Mouse (Mus musculus) limb, embryonic 13.5 days (tissue): ENCODE measurements at regions not wholly inside any gene's neighbourhood (a gene's known extent, or its start where the extent isn't known, plus 50 kb on each side); places are given as distances from the start of the nearest gene placed in this dataset.

Source experiments
- ATAC-seq: fragments of 200-750 bp; cut with Nextera tagmentation; 2 replicates; pipeline ENCODE4 v1.8.0; 2017; ENCODE audit warnings: low read depth, moderate number of reproducible peaks, moderate TSS enrichment; ENCODE audit not compliant: low FRiP score
- H3K27ac ChIP-seq: fragments of 300-500 bp; sonication (generic); 2 replicates; pipeline ENCODE4 v1.5.1; 2015; ENCODE audit warnings: inconsistent platforms, mild to moderate bottlenecking, moderate library complexity
- H3K27me3 ChIP-seq: fragments of 300-500 bp; sonication (generic); 2 replicates; pipeline ENCODE4 v1.6.1; 2015; ENCODE audit warnings: mild to moderate bottlenecking, inconsistent platforms
- H3K36me3 ChIP-seq: fragments of 300-500 bp; sonication (generic); 2 replicates; pipeline ENCODE4 v1.6.1; 2015; ENCODE audit warnings: inconsistent platforms, mild to moderate bottlenecking, moderate library complexity
- H3K4me1 ChIP-seq: fragments of 300-500 bp; sonication (generic); 2 replicates; pipeline ENCODE4 v1.6.1; 2015; ENCODE audit warnings: inconsistent platforms
- H3K4me2 ChIP-seq: fragments of 300-500 bp; sonication (generic); replicated peaks from 2 replicates; pipeline ENCODE4 v1.6.1; 2015; ENCODE audit warnings: inconsistent platforms, mild to moderate bottlenecking, moderate library complexity
- H3K4me3 ChIP-seq: fragments of 300-500 bp; sonication (generic); 2 replicates; pipeline ENCODE4 v1.5.1; 2015; ENCODE audit warnings: moderate library complexity, mild to moderate bottlenecking, inconsistent platforms
- H3K9ac ChIP-seq: fragments of 300-500 bp; sonication (generic); 2 replicates; pipeline ENCODE4 v1.6.1; 2015; ENCODE audit warnings: mild to moderate bottlenecking, inconsistent platforms
- H3K9me3 ChIP-seq: fragments of 300-500 bp; sonication (generic); 2 replicates; pipeline ENCODE4 v1.6.1; 2016; ENCODE audit warnings: inconsistent platforms
- WGBS: fragments of 180-500 bp; shearing (Covaris S2); methylation state at CpG from one replicate; pipeline ENCODE4 v1.1.7; 2015; 5-methylcytosine and 5-hydroxymethylcytosine counted together

- WGBS, result 67% methylated on average over 10 of the region's 10 CpGs
Observed at GRCm38 (mm10) chr8:35915878-35916518, 150.4 kb downstream of the Gm19410 start.

GRCm38 (mm10) chr8:35917573-35917972 lies 152.0 kb downstream of the Gm19410 start:
- no peak for ATAC-seq
- Histone ChIP-seq H3K4me1 (peaks cover 4% of the 10 kb centered on the region; the same call in 1 of the 2 replicates), H3K9me3 (no peaks in the 10 kb centered on the region), H3K4me2 (no peak overlapping the region), H3K4me3 (no peak overlapping the region), H3K9ac (no peak overlapping the region), H3K27me3 (no peaks in the 10 kb centered on the region), H3K27ac (no peak overlapping the region), H3K36me3 (no peaks in the 10 kb centered on the region)
- 51% methylated on average over 3 of the region's 3 CpGs for WGBS

More at GRCm38 (mm10) chr8:35915878-35916518, 150.4 kb downstream of the Gm19410 start:
- no peak overlapping the region for H3K27ac ChIP-seq
- no peak overlapping the region for H3K9ac ChIP-seq
- H3K36me3 ChIP-seq, result no peaks in the 10 kb centered on the region
- H3K4me2 ChIP-seq, result no peak overlapping the region
- peaks cover 4% of the 10 kb centered on the region; the same call in 1 of the 2 replicates for H3K4me1 ChIP-seq
- H3K9me3 ChIP-seq, result no peaks in the 10 kb centered on the region
- no peak for ATAC-seq
- no peaks in the 10 kb centered on the region for H3K27me3 ChIP-seq
- H3K4me3 ChIP-seq, result no peak overlapping the region

- Histone ChIP-seq H3K27me3 (no peaks in the 10 kb centered on the region), H3K27ac (no peak overlapping the region), H3K9ac (no peak overlapping the region), H3K9me3 (no peaks in the 10 kb centered on the region), H3K4me2 (no peak overlapping the region), H3K36me3 (no peaks in the 10 kb centered on the region), H3K4me3 (no peak overlapping the region), H3K4me1 (peaks cover 4% of the 10 kb centered on the region; the same call in 1 of the 2 replicates)
- no peak for ATAC-seq
- 69% methylated on average over 6 of the region's 6 CpGs for WGBS
Observed at GRCm38 (mm10) chr8:35919451-35919850, 153.9 kb downstream of the Gm19410 start.

- Histone ChIP-seq H3K27ac (no peak overlapping the region), H3K4me3 (no peak overlapping the region), H3K4me2 (no peak overlapping the region), H3K9me3 (no peaks in the 10 kb centered on the region), H3K36me3 (no peaks in the 10 kb centered on the region), H3K4me1 (peaks cover 4% of the 10 kb centered on the region; the same call in 1 of the 2 replicates), H3K9ac (no peak overlapping the region), H3K27me3 (no peaks in the 10 kb centered on the region)
- 53% methylated on average over 8 of the region's 8 CpGs for WGBS
- ATAC-seq, result no peak
Observed at GRCm38 (mm10) chr8:35919859-35920675, 154.5 kb downstream of the Gm19410 start.

GRCm38 (mm10) chr8:35924026-35924425 lies 158.4 kb downstream of the Gm19410 start:
- Histone ChIP-seq H3K27ac (no peak overlapping the region), H3K27me3 (no peaks in the 10 kb centered on the region), H3K4me1 (no peaks in the 10 kb centered on the region), H3K4me3 (no peak overlapping the region), H3K9me3 (no peaks in the 10 kb centered on the region), H3K9ac (no peak overlapping the region), H3K36me3 (no peaks in the 10 kb centered on the region), H3K4me2 (no peak overlapping the region)
- 84% methylated on average over 1 of the region's 1 CpGs for WGBS
- no peak for ATAC-seq

DNA sequence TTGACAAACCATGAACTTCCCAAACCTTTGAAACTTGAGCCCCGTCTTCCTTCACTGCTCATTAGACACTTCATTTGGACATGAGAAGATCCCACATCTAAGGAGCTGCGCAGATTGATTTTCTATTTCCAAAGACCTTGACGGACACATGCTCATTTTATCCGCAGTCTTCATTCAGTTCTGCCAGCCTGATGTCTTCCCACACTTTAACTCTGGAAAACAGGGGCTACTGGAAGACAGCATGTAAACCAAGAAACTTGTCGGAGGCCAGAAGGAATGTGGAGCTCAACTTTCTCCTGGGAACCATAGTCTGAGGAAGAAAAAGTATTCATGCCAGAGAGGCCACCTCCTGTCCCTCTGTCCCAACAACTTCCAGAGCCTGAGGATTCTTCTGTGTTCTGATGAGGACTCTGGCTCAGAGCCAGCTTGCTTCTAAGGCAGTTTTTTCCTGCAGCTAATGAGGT lies 161.8 kb downstream of the Gm19410 start:
- Histone ChIP-seq H3K4me3 (no peak overlapping the region), H3K27ac (no peak overlapping the region), H3K4me2 (no peak overlapping the region), H3K27me3 (no peaks in the 10 kb centered on the region), H3K9ac (no peak overlapping the region), H3K9me3 (no peaks in the 10 kb centered on the region), H3K4me1 (no peaks in the 10 kb centered on the region), H3K36me3 (no peaks in the 10 kb centered on the region)
- WGBS, result 67% methylated on average over 5 of the region's 5 CpGs
- ATAC-seq, result no peak

GRCm38 (mm10) chr8:35930291-35930690 lies 164.7 kb downstream of the Gm19410 start:
- 24% methylated on average over 4 of the region's 4 CpGs for WGBS
- no peak overlapping the region for H3K27ac ChIP-seq
- ATAC-seq, result no peak
- H3K4me1 ChIP-seq, result no peaks in the 10 kb centered on the region
- H3K9me3 ChIP-seq, result no peaks in the 10 kb centered on the region
- H3K4me3 ChIP-seq, result no peak overlapping the region
- no peak overlapping the region for H3K9ac ChIP-seq
- no peaks in the 10 kb centered on the region for H3K36me3 ChIP-seq
- no peaks in the 10 kb centered on the region for H3K27me3 ChIP-seq
- no peak overlapping the region for H3K4me2 ChIP-seq

GRCm38 (mm10) chr8:35933186-35934114 lies 167.9 kb downstream of the Gm19410 start:
- no peak overlapping the region for H3K9ac ChIP-seq
- WGBS, result 61% methylated on average over 13 of the region's 13 CpGs
- H3K27me3 ChIP-seq, result no peaks in the 10 kb centered on the region
- H3K4me1 ChIP-seq, result no peaks in the 10 kb centered on the region
- ATAC-seq, result no peak
- no peak overlapping the region for H3K4me3 ChIP-seq
- H3K36me3 ChIP-seq, result no peaks in the 10 kb centered on the region
- no peak overlapping the region for H3K27ac ChIP-seq
- no peak overlapping the region for H3K4me2 ChIP-seq
- H3K9me3 ChIP-seq, result no peaks in the 10 kb centered on the region

- no peak overlapping the region for H3K4me2 ChIP-seq
- 92% methylated on average over 7 of the region's 7 CpGs for WGBS
- H3K9me3 ChIP-seq, result no peaks in the 10 kb centered on the region
- H3K9ac ChIP-seq, result no peak overlapping the region
- H3K36me3 ChIP-seq, result no peaks in the 10 kb centered on the region
- H3K27me3 ChIP-seq, result no peaks in the 10 kb centered on the region
- no peak for ATAC-seq
- no peak overlapping the region for H3K27ac ChIP-seq
- H3K4me3 ChIP-seq, result no peak overlapping the region
- H3K4me1 ChIP-seq, result no peaks in the 10 kb centered on the region
Observed at GRCm38 (mm10) chr8:35934115-35934607, 168.6 kb downstream of the Gm19410 start.

GRCm38 (mm10) chr8:35935034-35935433 lies 169.4 kb downstream of the Gm19410 start:
- Histone ChIP-seq H3K4me2 (no peak overlapping the region), H3K27me3 (no peaks in the 10 kb centered on the region), H3K4me3 (no peak overlapping the region), H3K9me3 (no peaks in the 10 kb centered on the region), H3K27ac (no peak overlapping the region), H3K4me1 (no peaks in the 10 kb centered on the region), H3K9ac (no peak overlapping the region), H3K36me3 (no peaks in the 10 kb centered on the region)
- WGBS, result 95% methylated on average over 1 of the region's 1 CpGs
- ATAC-seq, result no peak

DNA sequence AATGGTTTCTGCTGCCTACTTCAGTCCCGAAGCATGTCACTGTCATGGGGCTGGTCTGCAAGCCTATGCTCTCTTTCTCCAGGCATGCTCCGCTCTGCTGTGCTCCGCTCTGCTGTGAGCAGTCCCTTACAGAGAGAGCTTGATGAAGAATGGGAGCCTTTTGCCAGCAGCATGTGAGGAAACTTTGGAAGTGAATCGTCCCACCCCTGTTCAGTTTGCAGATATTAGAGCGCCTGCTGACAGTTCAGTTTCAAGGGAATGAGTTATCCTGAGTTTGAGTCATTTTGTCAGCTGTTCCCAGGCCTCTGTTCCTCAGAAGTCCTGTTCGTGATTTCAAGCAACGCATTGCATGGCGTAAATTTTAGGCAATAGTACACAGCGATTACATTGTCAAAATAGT lies 173.6 kb downstream of the Gm19410 start:
- 90% methylated on average over 9 of the region's 9 CpGs for WGBS
- H3K4me1 ChIP-seq, result no peaks in the 10 kb centered on the region
- H3K4me3 ChIP-seq, result no peak overlapping the region
- no peak overlapping the region for H3K9ac ChIP-seq
- no peak for ATAC-seq
- no peaks in the 10 kb centered on the region for H3K27me3 ChIP-seq
- no peaks in the 10 kb centered on the region for H3K9me3 ChIP-seq
- H3K27ac ChIP-seq, result no peak overlapping the region
- H3K36me3 ChIP-seq, result no peaks in the 10 kb centered on the region
- no peak overlapping the region for H3K4me2 ChIP-seq
